Mouse (Mus musculus) cerebellum, adult 11 months (tissue): Measurements from ENCODE around the gene Aco2.
A peak's percentile ranks its signal among the peaks of the same experiment; 100 is the strongest.

ENCODE experiments used
- DNase-seq: peaks from one replicate; pipeline ENCODE4 v3.0.0; 2022

Aco2 gene

DNA sequence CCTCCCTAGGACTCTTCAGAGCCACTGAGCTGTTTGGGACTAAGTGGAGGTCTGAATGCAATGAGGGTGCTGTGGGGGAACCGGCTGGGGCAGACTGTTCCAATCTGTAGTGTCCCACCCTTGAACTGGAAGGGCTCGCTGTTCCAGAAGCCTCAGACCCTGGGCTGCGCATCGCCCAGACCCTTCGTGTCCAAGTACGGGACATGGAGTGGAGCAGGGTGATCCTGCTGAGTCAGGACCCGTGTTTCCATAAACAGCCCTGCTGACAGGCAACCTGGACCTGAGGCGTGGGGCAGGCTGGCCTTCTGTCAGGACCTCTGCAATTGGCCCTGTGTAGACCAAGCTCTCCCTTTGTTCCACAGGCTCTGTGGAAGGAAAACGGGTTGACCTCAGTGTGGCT lies 25.4 kb upstream of the Aco2 start:
- DNase-seq = no peak

DNA sequence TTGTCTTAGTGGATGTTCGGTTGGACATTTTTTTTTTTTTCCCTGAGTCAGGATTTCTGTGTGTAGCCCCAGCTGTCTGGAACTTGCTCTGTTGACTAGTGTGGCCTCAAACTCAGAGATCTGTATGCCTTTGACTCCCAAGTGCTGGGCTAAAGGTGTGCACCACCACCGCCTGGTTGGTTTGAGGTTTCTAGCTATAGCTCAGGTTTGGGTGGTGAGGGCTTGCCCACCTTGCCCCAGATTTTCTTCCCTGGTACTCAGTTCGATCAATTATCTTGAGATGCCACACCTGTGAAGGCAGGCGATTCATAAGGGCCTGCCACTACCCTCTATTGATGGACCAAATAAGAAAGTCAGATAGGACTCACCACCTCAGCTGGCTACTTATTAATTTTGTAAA lies 24.9 kb upstream of the Aco2 start:
- no peak for DNase-seq

DNA sequence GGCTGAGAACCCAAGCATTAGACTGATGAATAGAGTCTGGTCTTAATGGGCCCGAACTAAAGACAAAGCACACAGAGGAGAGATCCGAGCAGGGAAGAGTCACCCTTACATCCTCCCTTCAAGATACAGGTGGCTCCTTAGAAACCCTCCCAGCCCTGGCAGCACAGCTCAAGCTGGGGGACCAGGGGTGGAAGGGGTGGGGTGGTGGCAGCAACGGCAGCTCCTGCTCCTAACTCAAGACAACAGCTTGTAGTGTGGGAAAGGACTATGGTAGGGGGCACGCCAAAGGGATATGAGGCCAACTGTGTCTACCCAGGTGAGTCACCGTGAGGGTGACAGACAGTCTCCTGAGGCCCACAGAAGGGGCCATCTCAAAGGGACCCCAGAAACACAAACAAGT lies 24.2 kb upstream of the Aco2 start:
- no peak for DNase-seq

DNA sequence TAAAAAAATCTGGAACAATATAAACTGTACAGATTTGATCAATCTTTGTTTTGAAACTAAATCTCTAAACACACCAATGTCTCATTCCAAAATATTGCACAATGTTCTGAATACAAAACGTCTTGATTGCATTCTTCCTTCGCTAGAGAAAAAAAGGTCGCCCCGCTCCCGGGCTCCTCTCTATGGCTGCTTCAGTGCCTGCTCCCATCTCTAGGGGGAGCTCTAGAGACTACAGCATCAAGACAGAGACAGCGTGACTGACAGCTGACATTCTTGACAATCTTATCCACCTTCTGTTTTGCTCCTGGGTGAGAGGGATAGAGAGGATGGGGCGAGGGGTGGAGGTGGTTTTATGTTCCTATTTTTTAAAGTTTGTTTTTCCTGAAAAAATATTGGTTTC lies 23.8 kb upstream of the Aco2 start:
- no peak for DNase-seq

DNA sequence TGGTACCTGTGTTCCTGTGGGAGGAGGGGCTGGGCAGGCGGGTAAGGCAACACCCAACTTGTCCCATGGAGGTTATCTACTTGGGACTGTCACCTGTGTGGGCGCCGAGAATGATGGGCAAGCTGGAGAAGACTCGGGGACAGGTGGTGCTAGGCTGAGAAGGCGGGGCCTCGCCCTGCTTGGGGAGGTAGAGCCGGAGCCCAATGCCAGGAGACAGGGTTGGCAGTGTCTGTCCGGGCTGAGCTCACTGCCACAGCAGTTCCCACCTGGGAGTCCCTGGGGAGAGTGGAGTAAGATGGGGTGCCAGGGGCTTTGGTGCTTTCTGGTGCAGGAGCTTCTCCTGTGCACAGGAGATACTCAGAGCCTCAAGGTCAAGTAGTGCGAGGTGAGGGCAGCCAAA lies 23.0 kb upstream of the Aco2 start:
- peak; percentile 71 for DNase-seq

DNA sequence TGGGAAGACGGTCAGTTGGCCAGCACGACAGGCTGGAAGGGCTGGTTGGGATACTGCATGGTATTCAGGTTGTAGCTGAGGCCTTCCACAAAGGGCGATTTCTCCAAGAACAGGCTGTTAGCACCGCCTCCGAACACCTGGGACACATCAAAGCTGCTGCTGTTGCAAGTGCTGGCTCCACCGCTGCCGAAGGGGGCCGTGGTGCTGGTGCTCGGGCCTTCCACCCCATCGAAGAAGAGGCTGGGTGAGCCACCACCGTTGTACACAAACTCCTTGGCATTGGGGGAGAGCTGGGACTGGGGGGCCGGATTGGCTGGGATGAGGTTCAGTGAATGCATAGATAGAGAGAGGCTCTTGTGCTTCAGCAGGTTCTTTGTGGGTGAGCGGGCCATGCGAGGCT lies 21.4 kb upstream of the Aco2 start:
- no peak for DNase-seq

DNA sequence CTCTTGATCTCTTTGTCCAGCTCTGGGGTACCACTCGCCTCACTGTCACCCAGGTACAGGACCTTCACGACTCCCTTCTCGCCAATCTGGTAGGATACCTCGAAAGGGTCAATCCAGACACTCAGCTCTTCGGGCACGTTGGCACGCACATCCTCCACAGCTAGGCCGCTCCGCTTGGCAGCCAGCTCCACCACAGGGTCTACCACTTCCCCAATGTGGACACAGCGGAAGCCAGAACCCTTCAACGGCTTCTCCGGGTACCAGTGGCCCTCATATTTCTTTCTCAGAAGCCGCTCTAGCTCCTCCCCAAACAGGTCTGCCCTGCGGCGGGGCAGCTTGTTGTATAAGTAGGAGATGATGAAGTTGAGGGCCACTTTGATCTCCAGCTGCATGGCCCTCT lies 20.7 kb upstream of the Aco2 start:
- no peak for DNase-seq

DNA sequence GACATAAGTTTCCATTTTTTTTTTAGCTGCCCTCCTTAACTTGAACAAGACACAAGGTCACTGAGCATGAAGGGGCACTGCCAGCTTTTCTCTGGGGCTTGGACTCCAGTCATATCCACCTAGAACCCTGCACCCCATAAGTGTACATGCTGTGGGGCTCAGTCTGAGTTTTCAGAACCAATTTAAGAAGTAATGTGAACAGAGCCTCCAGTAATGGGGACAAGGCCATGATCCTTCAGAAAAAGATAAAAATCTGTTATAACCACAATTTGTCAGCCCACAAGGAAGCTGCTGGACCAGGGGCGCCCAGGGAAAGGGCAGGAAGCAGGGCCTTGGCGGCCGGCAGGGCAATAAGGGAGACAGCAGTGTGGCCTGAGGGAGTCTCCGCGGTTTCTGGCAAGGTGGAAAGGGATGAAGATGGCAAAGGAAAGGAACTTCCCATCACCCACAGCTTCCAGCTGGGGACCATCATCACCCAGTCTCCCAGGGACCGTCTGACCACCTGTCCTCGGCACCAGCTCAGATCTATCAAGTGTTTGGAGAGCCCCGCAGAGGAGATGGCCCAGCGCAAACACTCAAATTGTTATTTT lies 19.6 kb upstream of the Aco2 start:
- DNase-seq = no peak

DNA sequence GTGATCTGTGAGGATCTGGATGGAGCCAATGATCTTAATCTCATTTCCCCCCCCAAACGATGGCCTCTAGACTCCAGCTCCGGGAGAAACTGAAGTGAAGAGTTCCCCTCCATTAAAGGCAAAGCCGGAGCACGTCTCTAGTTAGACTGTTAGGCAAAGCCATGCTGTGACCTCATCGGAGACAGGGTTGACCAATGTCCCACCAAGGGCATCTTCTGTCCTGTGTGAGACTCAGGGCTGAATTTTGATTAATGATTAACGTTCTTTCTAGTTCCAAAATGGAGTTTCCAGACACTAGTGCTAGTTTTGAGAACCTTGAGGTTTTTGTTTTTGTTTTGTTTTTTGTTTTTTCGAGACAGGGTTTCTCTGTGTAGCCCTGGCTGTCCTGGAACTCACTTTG lies 19.0 kb upstream of the Aco2 start:
- DNase-seq = no peak

DNA sequence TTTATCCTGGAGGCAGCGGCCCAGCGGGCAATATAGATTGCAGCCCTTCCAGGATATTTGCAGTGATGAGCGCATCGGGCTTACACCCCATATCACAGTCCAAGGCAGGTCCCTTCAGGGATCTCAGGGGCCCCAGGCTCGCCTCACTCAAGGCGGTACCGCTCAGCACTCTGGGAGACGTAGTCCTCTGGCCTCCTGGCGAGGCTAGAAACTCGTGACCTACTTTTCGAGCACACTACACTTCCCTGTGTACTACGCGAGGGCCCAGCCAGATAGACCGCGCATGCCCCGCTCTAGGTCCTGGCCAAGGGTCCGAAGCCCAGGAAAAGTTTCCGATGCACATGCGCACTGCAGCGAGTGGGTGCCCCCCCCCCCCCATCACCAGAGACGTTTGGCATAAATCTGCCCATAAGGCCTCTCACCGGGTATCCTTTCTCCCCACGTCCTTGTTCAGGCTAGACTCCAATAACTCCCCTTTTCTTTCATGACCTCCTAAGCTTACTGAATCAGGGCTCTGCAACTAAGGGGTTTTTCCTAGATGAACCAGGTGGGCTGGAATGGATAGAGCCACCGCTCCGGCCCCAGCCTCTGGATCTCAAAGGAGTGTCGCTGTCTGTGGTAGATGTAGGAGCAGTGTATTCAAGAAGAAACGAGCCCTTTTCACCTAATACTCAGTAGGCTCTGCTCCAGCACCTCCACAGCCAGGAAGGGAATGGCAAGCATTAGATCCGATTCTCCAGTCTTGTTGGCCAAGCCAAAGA lies 15.9 kb upstream of the Aco2 start:
- DNase-seq = peak; percentile 88

DNA sequence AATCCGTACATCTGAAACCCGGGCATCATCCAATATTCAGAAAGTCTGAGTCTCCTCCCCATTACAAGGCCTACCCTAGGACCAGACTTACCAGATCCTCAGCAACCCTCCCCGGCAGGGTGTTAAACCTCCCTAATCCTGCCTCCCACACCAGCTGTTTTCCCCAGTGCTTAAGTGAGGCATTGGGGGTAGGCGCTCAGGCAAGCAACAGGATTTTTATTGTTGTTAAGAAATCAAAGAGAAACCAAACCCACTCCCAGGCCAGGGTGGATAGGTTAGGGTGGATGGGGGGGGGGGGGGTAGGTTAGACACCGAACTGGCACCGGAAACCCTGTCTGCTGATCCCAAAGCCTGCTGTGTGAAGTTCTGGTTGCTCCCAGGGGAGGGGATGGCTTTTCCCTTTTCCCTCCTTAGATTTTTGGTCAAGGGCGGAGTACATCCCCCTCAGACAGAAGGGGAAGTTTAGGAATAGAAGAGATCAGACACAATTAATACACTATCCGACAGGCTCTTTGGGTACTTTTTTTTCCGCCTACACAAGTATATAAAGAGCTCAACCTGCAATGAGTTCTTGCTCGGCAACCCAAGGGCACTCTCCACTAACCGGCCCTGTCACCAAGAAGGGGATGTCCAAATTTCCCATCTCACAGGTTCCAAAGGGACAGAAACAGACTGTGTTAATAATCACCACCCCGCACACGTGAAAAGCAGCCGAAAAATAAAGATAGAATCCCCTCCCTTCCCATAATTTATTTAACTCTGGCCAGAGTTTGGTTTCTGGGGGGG lies 15.0 kb upstream of the Aco2 start:
- DNase-seq = no peak

DNA sequence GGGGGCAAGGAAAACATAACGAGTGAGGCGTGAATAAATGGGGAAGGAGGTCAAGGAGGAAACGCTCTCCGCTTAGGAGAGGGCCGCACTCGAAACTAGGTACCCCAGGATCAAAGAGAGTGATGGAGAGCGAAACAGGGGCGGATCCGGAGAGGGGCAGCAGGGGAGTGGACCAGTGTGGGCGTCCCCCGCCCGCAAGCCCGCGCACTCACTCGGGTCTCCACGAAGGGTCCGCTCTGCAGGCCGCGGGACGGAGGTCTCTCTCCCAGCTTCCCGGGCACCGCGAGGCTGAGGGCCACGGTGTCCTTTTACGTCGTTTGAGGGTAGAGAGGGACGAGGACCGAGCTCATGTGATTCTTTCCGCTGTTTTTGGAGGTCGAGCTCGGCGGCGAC lies 14.4 kb upstream of the Aco2 start:
- DNase-seq = no peak

DNA sequence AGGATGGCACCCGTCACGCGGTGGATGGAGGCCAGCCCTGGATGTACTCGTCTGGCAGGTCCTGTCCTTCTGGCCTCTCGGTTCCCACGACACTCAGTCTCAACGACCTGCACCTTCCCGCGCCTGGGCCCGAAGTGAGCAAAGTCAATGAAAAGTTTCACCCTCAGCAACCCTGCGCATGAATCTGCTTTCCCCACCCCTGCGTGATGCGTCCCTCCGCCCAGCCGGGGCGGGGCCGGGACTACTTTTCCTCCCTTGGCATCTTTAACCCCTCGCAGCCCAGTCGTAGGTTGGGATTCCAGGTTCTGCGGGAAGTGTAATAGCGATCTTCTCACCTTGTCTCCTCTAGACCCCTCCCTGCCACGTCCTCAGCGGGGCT lies 14.0 kb upstream of the Aco2 start:
- DNase-seq = peak; percentile 92

DNA sequence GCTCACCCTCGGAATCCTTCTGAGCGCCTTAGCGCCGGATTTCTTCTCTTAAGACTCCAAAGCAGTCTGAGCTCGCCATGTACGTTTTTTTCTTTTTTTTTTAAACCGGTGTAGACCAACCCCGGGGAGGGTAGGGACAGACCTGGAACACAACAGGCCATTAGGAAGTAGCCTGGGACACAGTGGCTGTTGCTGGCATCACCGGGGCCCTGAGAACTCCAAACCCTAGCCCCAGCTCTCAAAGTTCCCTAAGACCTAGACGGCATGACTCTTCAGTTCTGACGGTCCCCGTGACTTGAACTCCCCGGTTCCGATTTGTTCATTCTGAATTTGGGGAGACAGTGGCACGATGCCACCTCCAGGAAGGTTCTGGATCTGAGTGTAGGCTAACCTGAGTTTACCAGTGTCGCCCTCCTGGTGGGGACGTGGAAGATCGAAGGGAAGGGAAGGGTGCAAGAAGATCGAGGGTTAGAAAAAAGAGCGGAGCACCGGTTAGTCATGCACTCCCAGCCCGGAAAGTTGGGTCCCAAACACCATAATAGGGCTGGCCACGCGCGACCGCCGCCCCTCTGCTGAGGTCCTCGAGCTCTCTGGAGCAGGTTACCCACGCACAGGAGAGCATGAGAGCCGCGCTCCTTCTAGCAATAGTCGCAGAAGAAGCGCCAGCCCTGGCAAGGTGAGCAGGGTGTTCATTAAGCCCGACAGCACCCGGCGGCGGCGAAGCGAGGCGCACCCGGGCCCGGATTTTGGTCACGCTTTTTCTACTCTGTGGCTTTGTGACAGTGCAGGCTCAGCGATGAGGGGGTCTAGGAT lies 13.4 kb upstream of the Aco2 start, which contains the start of gene Tob2:
Tob2 (minus strand) TSS at position 280 of the 813 bp plus-strand sequence.
- DNase-seq = peak; percentile 75

DNA sequence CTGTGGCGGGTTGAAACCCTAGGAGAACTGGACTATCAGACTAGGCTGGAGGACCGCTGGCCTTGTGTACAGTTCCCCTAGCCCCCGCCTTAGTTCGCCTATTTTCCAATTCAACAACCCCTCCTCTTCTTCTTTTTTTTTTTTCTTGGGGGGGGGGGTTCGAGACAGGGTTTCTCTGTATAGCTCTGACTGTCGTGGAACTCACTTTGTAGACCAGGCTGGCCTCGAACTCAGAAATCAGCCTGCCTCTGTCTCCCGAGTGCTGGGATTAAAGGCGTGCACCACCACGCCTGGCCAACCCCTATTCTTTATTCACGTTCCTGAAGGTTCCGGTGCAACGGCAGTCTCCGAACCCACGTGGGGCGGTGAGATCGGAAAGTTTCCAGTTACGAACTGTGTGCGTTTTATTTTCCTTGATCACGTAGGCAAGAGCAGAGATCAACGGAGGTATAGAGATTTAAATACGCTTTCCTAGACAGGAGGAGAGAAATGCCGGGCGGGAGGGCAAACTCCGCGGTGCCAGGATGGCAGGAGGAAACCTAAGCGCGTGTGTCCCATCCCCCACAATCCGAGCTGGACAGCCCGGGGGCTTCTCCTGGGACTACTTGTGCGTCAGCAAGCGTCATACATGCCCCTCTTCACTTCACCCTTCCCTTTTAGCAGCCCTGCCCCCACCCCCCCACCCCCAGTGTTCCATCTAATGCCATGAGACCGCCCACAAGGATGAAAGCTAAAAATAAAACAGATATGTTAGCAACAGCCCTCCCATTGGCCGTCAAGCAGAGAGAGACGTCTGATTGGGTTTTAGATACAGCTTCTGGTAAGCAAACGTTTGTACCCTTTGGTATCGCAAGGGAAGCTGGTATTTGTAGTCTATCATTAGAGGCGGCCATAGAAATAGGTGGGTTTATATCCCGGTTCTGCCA lies 12.5 kb upstream of the Aco2 start:
- peak; percentile 84 for DNase-seq

DNA sequence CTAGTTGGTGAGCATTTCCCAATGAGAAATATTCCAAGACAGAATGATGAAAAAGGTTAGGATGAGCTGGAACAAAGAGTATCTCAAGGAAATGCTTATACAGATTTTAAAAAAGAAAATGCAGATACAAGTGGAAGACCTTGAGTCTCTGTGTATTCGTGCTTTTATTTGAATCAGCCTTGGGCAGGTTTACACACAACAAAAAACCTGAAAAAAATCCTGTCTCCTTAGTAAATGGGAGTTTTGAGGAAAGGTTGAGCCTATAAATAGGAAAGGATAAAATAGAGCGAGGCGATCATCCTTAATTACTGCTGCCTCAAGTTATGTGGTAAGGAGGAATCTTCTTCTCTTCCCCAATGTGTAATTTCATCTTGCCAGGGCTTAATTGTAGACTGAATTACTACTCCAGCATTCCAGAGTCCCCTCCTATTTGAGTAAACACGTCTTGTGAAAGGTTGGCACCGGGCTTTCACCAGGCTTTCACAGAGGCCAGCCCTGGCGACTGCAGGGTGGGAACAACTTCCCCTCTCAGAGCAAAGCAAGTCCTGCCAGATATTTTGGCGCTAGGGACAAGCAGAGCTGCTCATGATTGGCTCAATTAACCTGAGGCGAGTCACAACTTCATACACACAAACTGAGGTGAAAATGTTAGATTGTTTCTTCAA lies 11.5 kb upstream of the Aco2 start:
- DNase-seq = no peak

DNA sequence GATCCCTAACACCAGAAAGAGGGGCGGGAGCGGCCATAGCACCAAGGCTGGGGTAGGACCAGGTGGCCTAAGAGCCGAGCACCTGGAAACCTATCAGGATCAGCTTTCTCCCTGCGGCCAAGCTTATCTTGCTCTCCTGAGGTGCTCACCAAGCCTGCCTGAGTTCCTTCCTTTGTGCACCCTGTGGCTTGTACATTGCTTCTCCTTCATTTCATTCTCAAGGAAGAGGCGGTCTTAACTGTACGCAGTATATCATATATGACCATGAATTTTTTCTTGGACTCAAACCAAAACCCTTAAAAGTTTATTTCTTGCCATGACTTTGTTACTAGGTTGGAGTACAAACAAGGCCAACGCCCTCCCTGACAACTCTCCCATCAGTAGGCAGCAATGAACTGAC lies 7.9 kb upstream of the Aco2 start:
- no peak for DNase-seq

DNA sequence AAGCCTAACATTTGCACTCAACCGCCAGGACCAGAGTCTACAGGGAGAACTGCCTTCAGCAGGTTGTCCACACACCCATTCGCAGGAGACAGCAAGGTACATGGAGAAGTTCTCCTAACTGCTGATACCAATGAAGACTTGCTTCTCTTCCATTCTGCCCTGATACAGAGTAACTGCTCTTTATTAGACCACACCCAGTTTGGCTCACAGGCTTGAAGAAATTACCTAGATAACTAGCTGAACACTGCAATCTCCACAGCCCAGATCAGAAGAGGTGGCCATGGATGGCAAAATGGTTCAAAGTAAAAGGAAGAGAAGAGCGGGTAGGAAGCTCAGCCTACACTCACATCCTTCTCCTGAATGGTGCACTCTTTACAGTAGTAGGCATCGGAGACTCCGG lies 2.1 kb upstream of the Aco2 start:
- no peak for DNase-seq

DNA sequence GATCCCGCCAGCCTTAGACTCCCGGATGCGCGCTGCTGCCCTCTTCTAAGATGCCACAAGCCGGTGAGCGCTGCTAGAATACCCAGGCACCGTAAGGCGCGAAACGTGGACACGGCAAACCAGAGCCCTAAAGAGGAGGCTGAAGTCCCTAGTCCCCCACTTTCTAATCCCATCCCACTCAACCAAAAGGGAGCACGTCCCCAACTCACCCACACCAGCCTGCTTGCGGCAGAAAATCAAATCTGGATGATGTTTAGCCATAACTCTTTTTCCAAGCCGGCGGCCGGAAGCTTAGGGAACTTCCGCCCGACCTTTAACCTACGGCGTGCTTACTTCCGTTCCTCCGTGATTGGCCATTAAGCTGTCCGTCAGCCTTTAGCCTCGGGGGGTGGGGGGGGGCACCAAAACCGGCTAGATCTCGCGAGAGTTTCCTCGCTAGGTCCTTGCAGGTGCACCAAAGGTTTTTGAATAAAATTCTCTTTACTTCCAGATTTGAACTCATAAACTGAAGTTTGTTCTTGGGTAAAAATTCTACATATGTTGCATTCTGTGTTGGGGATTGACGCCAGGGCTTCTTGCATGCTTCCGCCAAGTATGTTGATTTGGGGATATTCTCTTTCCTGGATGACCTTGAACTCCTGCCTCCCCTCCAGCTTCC lies 376 bp upstream of the Aco2 start, which contains the start of gene Phf5a:
Phf5a (minus strand) TSS at position 308 of the 658 bp plus-strand sequence.
- peak; percentile 74 for DNase-seq

DNA sequence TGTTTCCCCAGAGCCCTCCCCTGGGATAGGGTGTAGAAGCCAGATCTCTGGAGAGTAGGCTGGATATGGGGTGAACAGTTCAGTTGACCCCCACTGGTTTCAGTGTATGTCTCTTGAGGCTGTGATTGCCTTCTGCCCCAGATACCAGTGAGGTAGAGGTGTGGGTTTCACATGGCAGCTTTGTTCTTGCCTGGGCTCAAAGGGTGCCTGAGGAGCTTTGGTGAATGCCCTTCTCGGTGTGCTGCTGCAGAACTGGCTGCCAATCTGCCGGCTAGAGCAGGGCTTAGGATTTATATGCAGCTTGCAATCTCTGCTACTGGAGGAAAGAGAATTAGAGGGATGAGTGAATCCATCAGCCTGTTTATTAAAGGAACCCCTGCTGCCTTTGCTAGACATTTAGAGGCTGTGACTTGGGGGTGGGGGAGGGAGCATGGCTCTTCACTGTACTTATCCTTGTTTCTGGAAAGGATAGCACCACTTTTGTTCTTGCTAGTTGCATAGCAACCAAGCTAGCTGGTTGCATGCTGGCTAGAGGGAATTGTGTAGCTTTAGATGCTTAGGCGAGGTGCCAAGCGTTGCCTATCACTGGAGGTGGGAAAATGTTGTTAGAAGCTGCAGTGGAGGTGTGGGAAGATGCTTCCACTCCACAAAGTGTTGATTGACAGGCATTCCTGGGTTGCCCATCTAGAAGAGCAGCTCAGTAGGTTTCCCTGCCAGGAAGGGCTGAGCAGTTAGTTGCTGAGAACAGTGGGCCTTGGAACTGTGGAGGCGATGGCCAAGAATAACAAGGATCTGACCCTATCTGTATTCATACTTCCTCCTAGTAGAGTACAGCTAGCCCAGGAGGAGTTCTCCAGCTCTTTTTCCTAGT lies 7.7 kb downstream of the Aco2 start:
- DNase-seq = no peak
